Mouse (Mus musculus) MEL (cell line): ENCODE results near the gene Stx18. TPM values are rescaled to one million over a fixed set of nuclear protein-coding genes. Genes with fewer than 3 reads are reported as not detected.

Source experiments
- DNase-seq: peaks from one replicate; pipeline ENCODE4 v3.0.0; 2011; ENCODE audit warnings: low read depth, low spot score
- H3K27ac ChIP-seq: 2 replicates; pipeline ENCODE4 v1.5.1; 2012; ENCODE audit warnings: low read depth, mild to moderate bottlenecking, control low read depth, low read length, moderate library complexity; ENCODE audit not compliant: control insufficient read depth
- H3K27me3 ChIP-seq, 2 experiments: fragments of 150-350 bp in 1 of 2; sonication (generic) in 1 of 2; 2 replicates each; pipeline ENCODE4 v1.6.1; 2012; ENCODE audit warnings: low read length in 2 of 2, mild to moderate bottlenecking in 2 of 2, improper control_type of control experiment in 1 of 2, moderate library complexity in 1 of 2; ENCODE audit not compliant: insufficient read depth in 2 of 2, control insufficient read depth in 1 of 2
- H3K36me3 ChIP-seq, 2 experiments: 2 replicates each; pipeline ENCODE4 v1.6.1; 2012 to 2014; ENCODE audit warnings: low read length in 2 of 2, improper control_type of control experiment in 1 of 2, inconsistent platforms in 1 of 2, mild to moderate bottlenecking in 1 of 2; ENCODE audit not compliant: insufficient read depth in 2 of 2, control insufficient read depth in 1 of 2
- H3K4me1 ChIP-seq, 2 experiments: fragments of 150-350 bp in 1 of 2; sonication (generic) in 1 of 2; 2 replicates each; pipeline ENCODE4 v1.6.1; 2012; ENCODE audit warnings: low read length in 2 of 2, improper control_type of control experiment in 1 of 2, mild to moderate bottlenecking in 1 of 2; ENCODE audit not compliant: insufficient read depth in 2 of 2, control insufficient read depth in 1 of 2
- H3K4me3 ChIP-seq, 2 experiments: fragments of 150-350 bp in 1 of 2; sonication (generic) in 1 of 2; 2 replicates each; pipeline ENCODE4 v1.5.1; 2012; ENCODE audit warnings: low read depth in 2 of 2, low read length in 2 of 2, mild to moderate bottlenecking in 2 of 2, moderate library complexity in 2 of 2, control low read depth in 1 of 2, improper control_type of control experiment in 1 of 2; ENCODE audit not compliant: control insufficient read depth in 1 of 2, insufficient read depth in 1 of 2
- H3K79me2 ChIP-seq: 2 replicates; pipeline ENCODE4 v1.6.1; 2012; ENCODE audit warnings: mild to moderate bottlenecking, low read length, moderate library complexity; ENCODE audit not compliant: control insufficient read depth, poor library complexity, insufficient read depth
- H3K9ac ChIP-seq: 2 replicates; pipeline ENCODE4 v1.6.1; 2012; ENCODE audit warnings: low read depth, mild to moderate bottlenecking, control low read depth, low read length, moderate library complexity; ENCODE audit not compliant: control insufficient read depth, poor library complexity, severe bottlenecking
- H3K9me3 ChIP-seq: fragments of 150-350 bp; sonication (generic); replicated peaks from 2 replicates; pipeline ENCODE4 v1.6.1; 2012; ENCODE audit warnings: mild to moderate bottlenecking, low read length, improper control_type of control experiment, moderate library complexity; ENCODE audit not compliant: insufficient read depth
- CHD2 ChIP-seq: IDR thresholded peaks from 2 replicates; pipeline ENCODE4 v1.6.1; 2011; ENCODE audit warnings: low read length, improper control_type of control experiment
- CTCF ChIP-seq, 3 experiments: IDR thresholded peaks in 2 of 3; conservative IDR thresholded peaks in 1 of 3; 2 replicates each; pipeline ENCODE4 v1.5.1; 2011 to 2012; ENCODE audit warnings: low read length in 3 of 3, low read depth in 2 of 3, mild to moderate bottlenecking in 2 of 3, improper control_type of control experiment in 1 of 3, inconsistent platforms in 1 of 3, mixed read lengths in 1 of 3, moderate library complexity in 1 of 3; ENCODE audit not compliant: control insufficient read depth in 1 of 3, insufficient read depth in 1 of 3, poor library complexity in 1 of 3, severe bottlenecking in 1 of 3
- E2F4 ChIP-seq: IDR thresholded peaks from 2 replicates; pipeline ENCODE4 v1.6.1; 2011; ENCODE audit warnings: low read depth, low read length, improper control_type of control experiment, borderline replicate concordance
- ELF1 ChIP-seq: IDR thresholded peaks from 2 replicates; pipeline ENCODE4 v1.6.1; 2014; ENCODE audit warnings: low read depth, mild to moderate bottlenecking, inconsistent platforms, low read length, improper control_type of control experiment, moderate library complexity
- EP300 ChIP-seq, 2 experiments: IDR thresholded peaks; 2 replicates each; pipeline ENCODE4 v1.6.1; 2011; ENCODE audit warnings: improper control_type of control experiment in 2 of 2, low read length in 2 of 2, low read depth in 1 of 2, mild to moderate bottlenecking in 1 of 2
- GATA1 ChIP-seq: IDR thresholded peaks from 2 replicates; pipeline ENCODE4 v1.6.1; 2011; ENCODE audit warnings: low read depth, low read length, improper control_type of control experiment
- HCFC1 ChIP-seq: IDR thresholded peaks from 2 replicates; pipeline ENCODE4 v1.6.1; 2012; ENCODE audit warnings: low read depth, mild to moderate bottlenecking, inconsistent platforms, low read length, improper control_type of control experiment, moderate library complexity
- KAT2A ChIP-seq: conservative IDR thresholded peaks from 2 replicates; pipeline ENCODE4 v1.6.1; 2012; ENCODE audit warnings: low read depth, low read length, improper control_type of control experiment, inconsistent platforms
- MAX ChIP-seq: IDR thresholded peaks from 2 replicates; pipeline ENCODE4 v1.6.1; 2011; ENCODE audit warnings: low read length, improper control_type of control experiment
- MAZ ChIP-seq: IDR thresholded peaks from 2 replicates; pipeline ENCODE4 v1.6.1; 2012; ENCODE audit warnings: low read depth, mild to moderate bottlenecking, inconsistent platforms, low read length, improper control_type of control experiment
- MXI1 ChIP-seq: IDR thresholded peaks from 2 replicates; pipeline ENCODE4 v1.6.1; 2011; ENCODE audit warnings: mild to moderate bottlenecking, low read depth, low read length, improper control_type of control experiment
- MYC ChIP-seq: IDR thresholded peaks from 2 replicates; pipeline ENCODE4 v1.6.1; 2011; ENCODE audit warnings: low read depth, mild to moderate bottlenecking, low read length, improper control_type of control experiment, moderate library complexity
- POLR2A ChIP-seq, 2 experiments: IDR thresholded peaks; 2 replicates each; pipeline ENCODE4 v1.6.1; 2011 to 2012; ENCODE audit warnings: low read length in 2 of 2, mild to moderate bottlenecking in 2 of 2, control low read depth in 1 of 2, improper control_type of control experiment in 1 of 2, low read depth in 1 of 2, moderate library complexity in 1 of 2; ENCODE audit not compliant: control insufficient read depth in 1 of 2, insufficient read depth in 1 of 2, poor library complexity in 1 of 2
- POLR2AphosphoS2 ChIP-seq: IDR thresholded peaks from 2 replicates; pipeline ENCODE4 v1.6.1; 2011; ENCODE audit warnings: low read length, improper control_type of control experiment
- POLR2AphosphoS5 ChIP-seq: IDR thresholded peaks from 2 replicates; pipeline ENCODE4 v1.6.1; 2012; ENCODE audit warnings: low read depth, borderline replicate concordance, mild to moderate bottlenecking, inconsistent platforms, low read length, moderate library complexity, mixed read lengths
- RCOR1 ChIP-seq: IDR thresholded peaks from 2 replicates; pipeline ENCODE4 v1.6.1; 2012; ENCODE audit warnings: low read depth, mild to moderate bottlenecking, inconsistent platforms, low read length, improper control_type of control experiment
- UBTF ChIP-seq: IDR thresholded peaks from 2 replicates; pipeline ENCODE4 v1.6.1; 2012; ENCODE audit warnings: low read depth, mild to moderate bottlenecking, inconsistent platforms, low read length, improper control_type of control experiment, moderate library complexity, borderline replicate concordance; ENCODE audit not compliant: insufficient read depth
- USF1 ChIP-seq: IDR thresholded peaks from 2 replicates; pipeline ENCODE4 v1.6.1; 2014; ENCODE audit warnings: low read depth, mild to moderate bottlenecking, inconsistent platforms, low read length, improper control_type of control experiment, moderate library complexity
- ZC3H11A ChIP-seq: IDR thresholded peaks from 2 replicates; pipeline ENCODE4 v1.6.1; 2012; ENCODE audit warnings: low read depth, mild to moderate bottlenecking, inconsistent platforms, low read length, improper control_type of control experiment
- ZMIZ1 ChIP-seq: IDR thresholded peaks from 2 replicates; pipeline ENCODE4 v1.6.1; 2012; ENCODE audit warnings: low read depth, mild to moderate bottlenecking, inconsistent platforms, low read length, improper control_type of control experiment, moderate library complexity
- ZNF384 ChIP-seq: IDR thresholded peaks from 2 replicates; pipeline ENCODE4 v1.6.1; 2012; ENCODE audit warnings: low read depth, mild to moderate bottlenecking, inconsistent platforms, low read length, improper control_type of control experiment
- polyA plus RNA-seq, 2 experiments: library from polyadenylated mRNA; stranded (reverse) in 1 of 2; unstranded in 1 of 2; fragments of >175 nt in 1 of 2; fragments of >200 nt in 1 of 2; gene quantifications; 2 replicates each; pipeline versions ENCODE4 v1.2.1 to v1.2.4; 2012; ENCODE audit warnings: low replicate concordance in 2 of 2, low read depth in 1 of 2; ENCODE audit not compliant: insufficient read length in 2 of 2, insufficient read depth in 1 of 2, missing spikeins in 1 of 2
- total RNA-seq: library from RNA; depleted of rRNA; stranded (reverse); fragments of 300-350 nt; gene quantifications from 2 replicates; pipeline ENCODE4 v1.2.3, GENCODE M21; 2012

Stx18 gene
- total and polyA plus RNA-seq, 3 experiments: 44.0 to 44.4 TPM; not detected in 1

DNA sequence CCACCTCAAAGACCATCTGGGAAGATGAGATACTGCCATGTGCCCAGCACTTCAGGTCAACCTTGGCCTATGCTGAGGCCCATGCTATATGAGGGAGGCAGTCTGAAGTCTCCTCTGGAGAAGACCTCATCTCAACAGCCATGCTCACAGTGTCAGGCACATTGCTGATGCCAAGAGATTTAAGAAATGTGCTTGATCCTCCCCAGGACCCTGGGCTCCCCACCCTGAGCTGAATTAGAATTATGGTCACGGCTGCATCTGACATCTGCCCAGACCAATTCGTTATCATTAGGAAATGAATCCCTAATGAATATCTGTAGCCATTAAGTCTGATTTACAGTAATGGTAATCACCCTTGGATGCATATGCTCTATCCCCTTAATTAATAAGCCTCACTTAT lies 39.7 kb upstream of the Stx18 start:
- H3K4me1 ChIP-seq: no peaks in the 10 kb centered on the region
- no peak for DNase-seq
- no peaks in the 10 kb centered on the region for H3K36me3 ChIP-seq
- no peak for TF ChIP-seq USF1
- TF ChIP-seq ZC3H11A: no peak
- no peak for TF ChIP-seq MAX
- TF ChIP-seq EP300 (IDR thresholded peaks at IDR 0.05; ENCODE audit: low read depth in 1 of 2, low read length in 2 of 2): no peak
- no peak for TF ChIP-seq HCFC1
- TF ChIP-seq MXI1: no peak
- TF ChIP-seq POLR2AphosphoS5: no peak
- TF ChIP-seq MAZ: no peak
- TF ChIP-seq UBTF: no peak
- no peak for TF ChIP-seq ELF1
- no peak for TF ChIP-seq KAT2A
- TF ChIP-seq POLR2A (IDR thresholded peaks at IDR 0.05; ENCODE audit: control insufficient read depth in 1 of 2, insufficient read depth in 1 of 2, low read depth in 1 of 2, low read length in 2 of 2, poor library complexity in 1 of 2): no peak
- TF ChIP-seq GATA1: no peak
- no peak overlapping the region for H3K27ac ChIP-seq
- no peaks in the 10 kb centered on the region for H3K79me2 ChIP-seq
- H3K4me3 ChIP-seq: no peak overlapping the region
- H3K27me3 ChIP-seq: no peaks in the 10 kb centered on the region
- no peak overlapping the region for H3K9ac ChIP-seq
- no peaks in the 10 kb centered on the region for H3K9me3 ChIP-seq

- Histone ChIP-seq H3K9me3 (no peaks in the 10 kb centered on the region), H3K27ac (no peak overlapping the region), H3K4me1 (no peaks in the 10 kb centered on the region), H3K27me3 (no peaks in the 10 kb centered on the region), H3K36me3 (no peaks in the 10 kb centered on the region), H3K4me3 (no peak overlapping the region), H3K79me2 (no peaks in the 10 kb centered on the region), H3K9ac (no peak overlapping the region)
- DNase-seq: no peak
- no peak for TF ChIP-seq E2F4
- TF ChIP-seq GATA1: no peak
- no peak for TF ChIP-seq CHD2
- TF ChIP-seq POLR2AphosphoS2: no peak
- TF ChIP-seq USF1: no peak
- TF ChIP-seq RCOR1: no peak
- TF ChIP-seq MYC: no peak
- TF ChIP-seq CTCF (IDR thresholded peaks at IDR 0.05 in 2 of 3, conservative IDR thresholded peaks at IDR 0.05 in 1 of 3; ENCODE audit: control insufficient read depth in 1 of 3, insufficient read depth in 1 of 3, low read depth in 2 of 3, low read length in 3 of 3, poor library complexity in 1 of 3, severe bottlenecking in 1 of 3): no peak
- no peak for TF ChIP-seq ZC3H11A
- TF ChIP-seq ZNF384: no peak
- no peak for TF ChIP-seq ZMIZ1
- TF ChIP-seq, all 39 proteins: peak for 0
Observed at GRCm38 (mm10) chr5:38002573-38002972, 36.0 kb upstream of the Stx18 start.
